Mouse (Mus musculus) thymus, postnatal 14 days (tissue): ENCODE measurements around the gene Lrrc58.

Experiments
- DNase-seq: peaks from one replicate; pipeline ENCODE4 v3.0.0; 2021

Lrrc58 gene

DNA sequence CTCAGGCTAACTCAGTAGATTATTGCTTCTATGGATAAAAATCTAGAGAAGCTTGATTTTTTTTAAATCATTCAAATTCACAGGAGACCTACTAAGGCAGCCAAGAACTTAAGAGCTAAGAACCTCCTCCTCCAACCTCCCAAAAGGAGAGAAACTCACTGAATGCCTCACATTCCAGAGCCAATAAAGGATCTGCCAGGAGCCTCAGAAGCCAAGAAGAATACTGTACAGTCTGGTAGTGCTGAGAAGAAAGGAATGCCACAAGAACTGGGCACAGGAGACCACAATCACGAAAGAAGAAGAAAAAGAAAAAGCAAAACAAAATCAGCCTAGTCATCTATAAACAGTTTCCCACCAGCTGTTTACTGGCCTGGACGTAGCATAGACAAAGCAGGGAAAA, 60.8 kb downstream of the Lrrc58 start:
- DNase-seq, result no peak

DNA sequence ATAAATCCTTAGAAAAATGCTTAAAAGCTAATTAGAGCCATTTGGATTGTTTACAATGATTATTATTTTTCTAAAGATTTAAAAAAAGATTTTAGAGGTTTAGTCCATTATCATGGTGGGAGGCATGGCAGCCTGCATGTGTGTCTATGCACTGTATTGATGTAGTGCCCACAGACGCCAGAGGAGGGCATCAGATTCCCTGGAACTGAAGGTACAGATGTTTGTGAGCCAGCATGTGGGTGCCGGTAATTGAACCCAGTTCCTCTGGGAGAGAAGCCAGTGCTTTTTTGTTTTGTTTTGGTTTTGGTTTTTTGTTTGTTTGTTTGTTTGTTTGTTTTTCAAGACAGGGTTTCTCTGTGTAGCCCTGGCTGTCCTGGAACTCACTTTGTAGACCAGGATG, 61.4 kb downstream of the Lrrc58 start:
- no peak for DNase-seq

DNA sequence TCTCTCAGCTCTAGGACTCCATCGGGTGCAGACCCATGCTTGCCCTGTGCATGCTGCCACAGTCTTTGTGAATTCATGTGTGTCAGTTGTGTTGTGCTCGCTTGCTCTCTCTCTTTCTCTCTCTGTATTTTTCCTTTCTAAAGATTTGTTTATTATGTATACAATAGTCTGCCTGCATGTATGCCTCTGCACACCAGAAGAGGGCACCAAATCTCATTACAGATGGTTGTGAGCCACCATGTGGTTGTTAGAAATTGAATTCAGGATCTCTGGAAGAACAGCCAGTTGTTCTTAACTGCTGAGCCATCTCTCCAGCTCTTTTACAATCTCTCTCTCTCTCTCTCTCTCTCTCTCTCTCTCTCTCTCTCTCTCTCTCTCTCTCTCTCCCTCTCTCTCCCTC, 66.7 kb downstream of the Lrrc58 start:
- DNase-seq, result no peak

DNA sequence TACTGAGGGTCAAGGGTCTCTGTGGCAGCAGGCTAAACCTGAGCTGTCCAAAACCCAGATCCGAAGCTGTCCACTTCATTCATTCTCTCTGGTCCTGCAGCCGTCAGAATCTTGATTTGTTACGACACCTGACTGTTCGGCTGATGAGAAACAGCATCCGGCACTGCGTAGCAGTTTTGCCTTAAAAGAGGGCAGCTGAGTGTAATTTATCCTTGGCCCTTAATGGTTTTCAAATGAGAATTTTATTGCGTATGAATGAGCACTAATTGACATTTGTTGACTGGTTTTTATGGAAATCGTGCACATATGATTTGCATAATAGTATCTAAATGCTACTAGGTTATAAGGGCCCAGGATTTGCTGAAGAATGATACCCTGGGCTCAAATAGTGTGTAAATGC, 69.1 kb downstream of the Lrrc58 start:
- DNase-seq, result no peak
